ENCODE assay signal across 13 mouse cellular contexts in genomic region chr3:141854339-141854738, GRCm38 (mm10).
DNase-seq lines count a peak whose midpoint lies in the region.
"Had no signal": no experiment of that assay in that cellular context is flagged by ENCODE, and none has a peak within 500 bp of the region (broad histone marks: within the 10 kb centered on the region; RNA-seq: fewer than 3 reads in every experiment).

No protein-coding gene starts in this region.

- DNase-seq in adrenal gland, adult 2 months, result peak; percentile 37
- no peak for DNase-seq in adrenal gland, adult 18-20 months (ENCODE audit: low spot score in 2 of 2)
- DNase-seq in adrenal gland, postnatal 14 days, result peak; percentile 16
- DNase-seq in adrenal gland, postnatal 4 days (ENCODE audit: low spot score in 2 of 2), result no peak
- no peak for DNase-seq in lung, postnatal 36 days
- DNase-seq: adrenal gland, postnatal 10 days; B cell, adult 2 months; cerebellum, adult 11-12 months; cerebellum, adult 2 months; cerebellum, adult 9-10 months; cerebellum, postnatal 10 days; cerebellum, postnatal 25 days; forebrain, postnatal 0 days had no signal

Comparison
In these comparisons a context has a peak if more than half of its experiments do, and no peak if none do; other contexts are left out.
1. DNase-seq: peak in adrenal gland, adult 2 months (single experiment) and adrenal gland, postnatal 14 days (single experiment); none in adrenal gland, adult 18-20 months (0 of 2), adrenal gland, postnatal 4 days (0 of 2) and lung, postnatal 36 days (single experiment).